Mouse (Mus musculus): ENCODE measurements around the gene Vmn2r101.

The Vmn2r101 gene

DNA sequence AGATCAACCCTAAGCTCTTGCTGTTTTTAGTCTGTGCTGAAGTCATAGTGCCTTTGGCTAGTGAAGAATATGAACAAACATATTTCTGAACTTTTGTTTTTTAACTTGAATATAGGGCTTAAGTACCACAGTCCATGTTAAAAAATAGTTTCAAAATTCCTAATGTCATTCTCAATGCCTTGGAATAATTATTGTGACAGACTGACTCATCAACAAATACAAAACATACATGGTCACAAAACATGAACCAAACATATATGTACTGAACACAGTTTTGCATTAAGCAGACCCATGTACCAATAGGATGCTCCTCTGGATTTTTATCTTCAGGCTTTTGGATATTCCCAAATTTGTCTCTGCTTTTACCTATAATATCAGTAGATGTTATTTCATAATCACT, at the start of gene Vmn2r101:
TSS of gene Vmn2r101 (plus strand) at position 301 of the 400 bp plus-strand sequence.
- no peak for DNase-seq (ENCODE audit: low spot score)

- DNase-seq (ENCODE audit: low spot score): no peak
Measured at GRCm38 (mm10) chr17:19629328-19629727, 52.3 kb downstream of the Vmn2r101 start.

DNA sequence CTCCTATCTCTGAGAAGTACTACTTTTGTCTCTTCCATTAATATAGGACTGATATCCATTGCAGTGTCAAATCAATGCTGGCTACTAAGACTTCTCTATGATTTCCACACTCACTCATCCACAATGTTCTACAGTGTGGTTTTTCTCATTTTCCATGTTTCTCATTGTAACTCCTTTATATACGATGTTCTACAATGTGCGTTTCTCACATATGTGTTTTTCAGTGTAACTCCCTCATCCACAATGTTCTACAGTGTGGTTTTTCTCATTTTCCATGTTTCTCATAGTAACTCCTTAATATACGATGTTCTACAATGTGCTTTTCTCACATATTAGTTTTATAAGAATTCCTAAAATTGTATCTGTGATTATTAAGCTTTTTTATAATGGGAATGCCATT, 81.4 kb downstream of the Vmn2r101 start:
- no peak for DNase-seq (ENCODE audit: low spot score)

GRCm38 (mm10) chr17:19660028-19660427, 83.0 kb downstream of the Vmn2r101 start, which contains the start of gene Vmn2r102:
TSS of gene Vmn2r102 (plus strand) at chr17:19660328.
- DNase-seq (ENCODE audit: low spot score): no peak

All from ovary, adult 18-20 months (tissue).